Mouse (Mus musculus): ENCODE results near the gene Zbtb2.
"Not testable (repeated sequence)": the region's sequence is repeated elsewhere in the genome, so short reads cannot be mapped to it uniquely, and the experiment has no call there.

Zbtb2 gene

DNA sequence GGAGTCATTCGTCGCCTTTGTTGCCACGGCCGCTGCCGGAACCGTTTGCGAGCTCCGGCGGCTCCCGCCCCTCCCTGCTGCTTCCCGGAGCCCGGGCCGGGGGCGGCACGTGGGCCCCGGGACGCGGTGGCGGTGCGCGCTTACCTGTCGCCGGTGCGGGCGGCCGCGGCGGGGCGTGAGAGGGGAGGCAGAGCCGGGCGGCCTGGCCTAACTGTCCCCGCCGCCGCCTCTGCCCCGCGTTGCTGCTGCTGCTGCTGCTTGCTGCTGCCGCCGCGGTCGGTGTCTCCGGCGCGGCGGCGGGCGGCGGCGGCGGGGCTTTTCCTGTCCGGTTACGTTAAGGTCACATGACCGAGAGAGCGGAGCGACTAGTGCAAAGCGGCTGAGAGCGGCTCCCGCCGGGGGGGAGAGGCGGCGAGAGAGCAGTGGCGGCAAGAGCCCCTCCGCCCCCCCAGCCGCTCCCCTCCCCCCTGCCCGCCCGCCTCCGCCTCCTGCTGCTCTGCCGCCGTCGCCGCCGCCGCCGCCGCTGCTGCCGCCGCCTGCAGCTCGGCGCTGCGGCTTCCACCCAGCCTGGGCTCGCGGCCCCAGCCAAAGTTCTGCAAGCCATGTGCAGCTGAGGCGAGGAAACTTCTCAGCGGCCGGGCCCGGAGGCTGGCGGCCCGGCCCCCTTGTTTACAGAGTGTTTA is at the start of gene Zbtb2:
Zbtb2 (minus strand) TSS at position 408 of the 683 bp plus-strand sequence.
- DNase-seq (ENCODE audit: low read depth), result peak; percentile 74

DNA sequence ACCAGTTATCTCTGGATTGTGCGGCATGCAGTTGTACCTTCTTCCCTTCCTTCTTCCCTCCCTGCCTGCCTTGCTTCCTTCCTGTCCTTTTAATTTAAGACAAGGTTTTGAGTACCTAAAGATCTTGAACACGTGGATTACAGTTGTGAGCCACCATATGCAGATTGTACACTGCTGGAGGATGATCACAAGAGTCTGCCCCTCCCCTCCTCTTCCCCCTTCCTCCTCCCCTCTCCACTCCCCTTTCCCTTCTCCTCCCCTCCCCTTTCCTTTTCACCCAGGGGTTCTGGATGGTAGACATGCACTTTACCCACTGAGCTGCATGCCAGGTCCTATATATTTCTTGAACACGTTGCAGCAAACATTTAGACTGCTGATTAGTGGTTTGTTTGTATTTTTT is 47.5 kb upstream of the Zbtb2 start:
- no peak for DNase-seq (ENCODE audit: low read depth)

DNA sequence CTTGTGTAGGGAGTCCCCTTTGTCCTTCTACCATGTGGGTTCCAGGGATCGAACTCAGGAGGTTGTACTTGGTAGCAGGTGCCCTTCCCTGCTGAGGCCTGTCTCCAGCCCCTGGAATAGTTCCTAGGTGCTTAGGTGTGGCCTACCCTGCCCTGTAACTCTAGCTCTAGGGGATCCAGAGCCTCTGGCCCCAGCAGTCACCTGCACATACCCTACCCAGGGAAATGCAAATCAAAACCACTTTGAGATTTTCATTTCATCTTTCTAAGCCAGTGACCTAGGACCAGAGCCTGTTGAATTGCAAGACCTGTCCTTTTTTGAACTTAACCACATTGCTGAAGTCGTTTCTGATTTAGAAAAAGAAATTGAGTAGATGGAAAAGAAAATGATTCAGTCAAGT is 46.0 kb upstream of the Zbtb2 start:
- not testable (repeated sequence) for DNase-seq (ENCODE audit: low read depth)

DNA sequence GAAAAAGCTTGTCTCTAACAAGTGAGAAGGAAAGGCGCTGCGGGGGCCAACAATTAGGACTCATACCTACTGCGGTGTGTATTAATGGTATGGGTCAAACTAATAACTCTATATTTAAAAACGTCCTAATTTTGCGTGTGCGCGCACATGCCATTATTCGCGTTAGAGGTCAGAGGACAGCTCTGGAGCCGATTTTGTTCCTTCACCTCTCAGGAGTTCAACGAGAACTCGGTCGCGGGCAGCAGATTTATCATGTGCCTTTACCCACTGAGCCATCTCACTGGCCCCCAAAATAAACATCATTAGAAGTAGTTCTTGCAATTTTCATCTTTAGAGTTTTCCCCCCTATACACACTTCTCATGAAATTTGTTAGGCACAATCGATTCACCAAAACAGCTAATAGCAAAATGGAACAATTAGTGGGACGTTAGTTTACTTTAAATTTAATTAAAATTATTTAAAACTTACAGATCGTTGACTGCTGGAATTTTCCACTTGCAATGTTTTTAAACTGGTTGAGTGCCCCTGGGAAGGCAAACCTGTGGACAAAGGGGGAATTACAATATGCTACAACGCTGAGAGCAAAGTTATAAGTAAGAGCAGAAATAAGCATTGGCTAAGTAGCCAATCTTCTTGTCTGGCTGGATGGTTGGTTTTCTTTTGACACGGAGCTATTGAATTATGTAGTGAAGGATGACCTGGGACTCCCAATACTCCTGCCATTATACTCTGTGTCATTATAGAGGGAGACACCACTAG is 45.3 kb upstream of the Zbtb2 start:
- DNase-seq (ENCODE audit: low read depth), result peak; percentile 52

DNA sequence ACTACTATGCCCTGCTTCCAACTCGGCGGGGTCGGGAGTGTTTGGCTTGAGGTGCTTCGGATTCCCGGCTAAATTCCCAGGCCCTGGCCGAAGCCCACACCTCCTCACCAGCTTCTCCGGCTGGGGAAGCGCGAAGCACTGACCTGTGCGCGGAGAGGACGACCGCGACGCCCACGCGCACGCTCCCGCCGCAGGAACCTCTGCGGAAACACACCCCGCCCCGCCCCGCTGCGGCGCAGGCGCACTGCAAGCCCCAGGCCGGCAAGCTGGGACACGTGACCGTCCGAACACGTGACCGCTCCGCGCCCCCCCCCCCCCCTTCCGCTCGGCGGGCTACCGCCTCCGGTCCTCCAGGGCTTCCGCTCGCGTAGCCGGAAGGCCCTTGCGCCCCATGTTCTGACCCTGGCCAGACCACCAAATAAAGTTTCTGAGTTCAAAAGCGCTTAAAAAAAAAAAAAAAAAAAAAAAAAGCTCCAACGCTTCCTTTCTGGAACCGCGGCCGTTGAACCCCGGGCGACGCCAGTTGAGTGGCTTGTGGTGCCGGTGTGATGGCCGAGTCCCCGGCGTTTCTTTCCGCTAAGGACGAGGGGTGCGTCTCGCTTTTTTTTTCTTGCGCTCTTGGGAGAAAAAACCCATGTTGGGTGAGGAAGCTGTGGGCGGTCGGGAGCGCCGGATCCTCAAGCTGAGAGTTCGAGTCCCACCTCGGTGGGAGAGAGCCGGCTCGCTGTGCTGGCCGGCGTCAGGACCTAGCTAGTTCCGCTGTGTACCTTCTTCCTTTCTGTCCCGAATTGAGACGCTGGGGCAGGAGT is 44.4 kb upstream of the Zbtb2 start, which contains the start of the genes Rmnd1 and Armt1:
Rmnd1 (minus strand) TSS at position 266 of the 809 bp plus-strand sequence.
Armt1 (plus strand) TSS at position 345 of the 809 bp plus-strand sequence.
- peak; percentile 95 for DNase-seq (ENCODE audit: low read depth)

DNA sequence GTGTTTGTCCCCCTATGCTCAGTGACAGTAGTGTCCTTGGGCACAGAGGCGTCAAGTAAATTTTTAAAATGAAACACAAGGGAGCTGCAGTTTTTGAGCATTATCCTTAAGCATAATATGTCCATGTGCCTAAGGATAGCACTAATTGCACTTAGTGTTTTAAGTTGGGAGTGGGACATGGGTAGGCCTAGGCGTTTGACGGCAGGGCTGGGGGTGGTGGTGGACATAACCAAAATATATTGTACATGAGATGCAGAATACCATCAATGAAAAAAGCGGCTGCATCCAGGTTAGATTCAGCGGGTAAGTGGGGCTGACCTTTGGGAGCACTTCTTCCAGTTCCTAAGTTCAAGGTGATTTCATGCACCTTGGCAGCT is 43.8 kb upstream of the Zbtb2 start:
- no peak for DNase-seq (ENCODE audit: low read depth)

DNA sequence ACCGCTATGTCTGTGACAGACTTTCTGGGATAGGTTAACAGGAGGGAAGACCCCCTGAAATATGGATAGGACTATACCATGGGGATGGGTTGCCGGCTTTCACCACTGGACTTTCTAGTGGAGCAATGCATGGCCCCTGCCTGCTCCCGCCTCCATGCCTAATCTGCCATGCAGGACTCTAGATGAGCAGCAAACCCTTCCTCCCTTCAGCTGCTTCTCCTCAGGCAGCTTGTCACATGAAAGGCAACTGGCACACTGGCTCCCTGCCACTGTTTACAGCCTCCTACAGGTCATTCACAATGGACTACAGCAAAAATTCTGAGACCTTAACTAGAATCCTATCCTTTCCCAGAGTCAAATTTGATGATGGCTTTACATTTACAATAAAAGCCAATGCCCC is 42.9 kb upstream of the Zbtb2 start:
- no peak for DNase-seq (ENCODE audit: low read depth)

DNA sequence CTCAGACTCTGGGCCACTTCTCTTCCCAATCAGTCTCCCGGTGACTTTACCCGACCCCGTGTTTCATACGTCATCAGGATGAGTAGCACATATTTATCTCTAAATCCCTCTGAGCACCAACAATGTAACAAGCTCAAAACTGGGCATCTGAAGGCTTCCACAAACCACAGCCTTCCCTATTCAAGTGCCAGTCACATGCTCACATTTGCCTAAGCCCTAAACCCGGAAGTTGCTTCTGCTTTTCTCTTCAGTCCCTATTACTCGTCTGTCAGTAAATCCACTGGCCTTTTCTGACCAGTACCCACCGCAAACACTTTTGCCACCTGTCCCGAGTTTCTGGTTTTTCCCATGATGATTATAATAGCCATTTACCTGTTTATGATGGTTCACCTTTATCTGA is 42.5 kb upstream of the Zbtb2 start:
- peak; percentile 28 for DNase-seq (ENCODE audit: low read depth)

DNA sequence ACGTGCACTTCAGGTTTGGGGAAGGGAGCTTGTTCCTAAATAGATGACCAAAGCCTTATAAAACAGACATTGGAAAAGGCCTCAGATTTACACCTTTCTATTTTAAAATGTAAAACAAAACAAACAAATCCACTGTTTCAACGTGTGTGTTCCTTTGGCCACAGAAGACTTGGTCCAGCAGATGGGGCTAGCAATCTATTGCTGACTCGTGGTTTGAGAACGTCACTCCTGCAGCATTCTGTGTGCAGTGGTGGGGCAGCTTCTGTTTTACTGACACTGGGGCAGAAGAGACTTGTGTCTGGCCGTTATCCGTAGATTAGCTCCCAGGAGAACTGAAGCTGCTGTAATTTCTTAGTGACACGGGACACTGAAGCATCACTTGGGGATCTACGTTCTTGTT is 37.3 kb upstream of the Zbtb2 start:
- DNase-seq (ENCODE audit: low read depth), result no peak

DNA sequence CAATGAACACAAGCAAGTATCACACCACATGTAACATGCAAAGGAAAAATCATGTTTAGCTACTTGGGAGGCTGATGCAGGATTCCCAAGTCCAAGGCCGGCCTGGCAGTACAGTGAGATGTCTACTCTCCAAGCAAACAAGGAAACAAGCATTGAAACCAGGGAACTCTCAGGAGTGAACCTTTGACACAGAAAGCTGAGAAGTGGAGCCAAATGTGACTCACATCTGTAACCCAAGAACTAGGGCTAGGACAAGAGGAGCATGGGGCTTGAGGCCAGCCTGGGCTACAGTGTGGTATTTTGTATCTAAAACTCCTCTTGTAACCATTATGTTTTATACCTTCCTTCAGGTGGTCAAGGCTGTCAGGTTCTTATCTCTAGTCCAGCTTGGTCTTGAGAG is 19.3 kb upstream of the Zbtb2 start:
- DNase-seq (ENCODE audit: low read depth), result no peak

DNA sequence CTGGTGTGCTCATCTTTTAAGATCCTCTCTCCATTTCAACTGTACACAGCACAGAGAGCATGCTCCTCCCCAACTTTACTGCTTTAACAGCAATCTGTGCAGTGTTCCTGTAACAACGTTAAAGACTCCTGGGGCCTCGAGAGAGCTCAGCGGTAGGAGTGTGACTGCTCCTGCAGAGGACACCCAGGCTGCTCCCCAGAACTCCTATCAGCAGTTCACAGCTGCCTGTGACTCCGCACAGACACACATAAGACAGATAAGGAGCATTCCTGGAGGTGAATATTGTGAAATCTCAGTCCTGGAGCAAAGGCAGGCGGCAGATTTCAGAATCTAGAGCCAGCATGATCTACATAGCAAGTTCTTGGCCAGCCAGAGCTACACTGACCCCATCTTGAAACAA is 17.6 kb upstream of the Zbtb2 start:
- no peak for DNase-seq (ENCODE audit: low read depth)

DNA sequence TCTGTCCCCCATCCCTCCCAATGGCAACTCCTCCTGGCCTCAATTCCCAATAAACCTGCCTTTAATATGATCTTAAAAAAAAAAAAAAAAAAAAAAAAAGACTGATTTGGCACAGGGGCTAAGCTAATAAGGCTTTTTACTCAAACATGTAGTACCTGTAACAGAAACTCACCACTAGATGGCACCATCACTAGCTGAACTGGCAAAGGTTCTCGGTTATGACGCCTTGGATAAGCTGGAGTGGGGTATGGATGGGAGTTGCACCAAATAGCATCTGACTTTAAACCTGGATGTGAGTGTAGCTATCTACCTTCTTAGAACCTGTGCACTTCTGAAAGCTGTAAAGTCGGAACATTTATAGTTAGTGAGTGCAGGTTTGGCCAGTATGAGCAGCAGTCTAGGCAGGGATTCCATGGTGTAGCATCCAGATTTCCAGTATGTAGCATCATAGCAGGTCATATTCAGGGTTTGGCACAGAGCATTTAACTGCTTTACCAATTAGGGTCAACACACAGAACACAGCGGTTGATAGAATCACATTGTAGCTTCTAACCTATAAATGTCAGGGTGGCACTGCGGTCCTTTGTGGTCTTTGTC is 17.1 kb upstream of the Zbtb2 start:
- DNase-seq (ENCODE audit: low read depth), result peak; percentile 77

DNA sequence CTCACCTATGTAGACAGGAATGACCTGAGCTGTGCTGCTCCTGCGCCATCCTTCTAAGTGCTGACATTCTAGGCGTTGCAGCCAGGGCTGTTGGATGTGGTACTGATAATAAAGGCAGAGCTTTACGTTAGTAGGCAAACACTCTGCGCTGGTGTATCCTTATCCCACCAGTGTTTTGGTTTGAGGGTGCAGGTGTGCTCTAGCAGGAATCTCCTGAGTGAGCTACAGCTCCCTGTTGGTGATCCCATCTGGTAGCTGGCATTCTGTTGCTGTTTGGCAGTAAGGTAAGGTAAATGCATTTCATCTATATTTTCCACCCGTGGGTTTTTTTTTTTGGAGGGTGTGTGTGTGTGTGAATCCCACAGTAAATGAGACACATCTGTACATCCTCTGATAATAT is 10.2 kb upstream of the Zbtb2 start:
- no peak for DNase-seq (ENCODE audit: low read depth)

DNA sequence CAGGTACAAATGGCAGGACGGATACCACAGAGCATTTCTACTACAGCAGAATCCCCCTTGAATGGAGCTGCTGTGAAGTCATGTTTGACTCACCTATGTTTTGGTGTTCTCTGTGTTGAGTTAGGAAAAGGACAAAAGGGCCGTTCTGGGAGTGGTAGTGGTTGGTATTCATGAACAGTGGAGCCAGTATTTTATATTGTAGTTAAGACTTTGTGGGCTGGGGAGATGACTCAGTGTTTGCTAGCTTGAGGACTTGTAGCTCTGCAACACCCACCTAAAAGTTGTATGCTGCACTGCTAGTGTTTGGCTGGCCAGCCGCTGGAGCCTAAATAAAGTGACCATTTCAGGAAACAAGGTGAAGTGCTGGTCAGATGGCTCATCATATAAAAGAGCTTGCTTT is 7.4 kb upstream of the Zbtb2 start:
- no peak for DNase-seq (ENCODE audit: low read depth)

DNA sequence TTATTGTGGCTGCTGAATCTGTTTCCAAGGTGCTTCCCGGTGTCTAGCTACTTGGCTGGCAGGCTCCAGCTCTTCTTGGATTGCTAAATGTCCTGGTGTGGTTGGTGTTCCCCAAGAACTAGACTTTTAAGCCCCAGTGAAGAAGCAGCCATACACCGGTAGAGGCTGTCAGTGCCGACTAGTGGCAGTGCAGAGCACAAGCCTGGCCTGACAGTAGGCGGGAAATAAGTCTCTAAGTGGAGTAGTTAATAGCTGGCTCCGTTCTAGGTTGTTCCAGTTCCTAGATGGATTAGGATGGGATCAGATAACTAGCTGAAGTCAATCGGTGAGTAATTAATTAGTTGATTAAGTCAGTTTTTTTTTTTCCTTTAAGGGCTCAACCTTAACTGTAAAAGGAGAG is 3.9 kb upstream of the Zbtb2 start:
- peak; percentile 65 for DNase-seq (ENCODE audit: low read depth)

DNA sequence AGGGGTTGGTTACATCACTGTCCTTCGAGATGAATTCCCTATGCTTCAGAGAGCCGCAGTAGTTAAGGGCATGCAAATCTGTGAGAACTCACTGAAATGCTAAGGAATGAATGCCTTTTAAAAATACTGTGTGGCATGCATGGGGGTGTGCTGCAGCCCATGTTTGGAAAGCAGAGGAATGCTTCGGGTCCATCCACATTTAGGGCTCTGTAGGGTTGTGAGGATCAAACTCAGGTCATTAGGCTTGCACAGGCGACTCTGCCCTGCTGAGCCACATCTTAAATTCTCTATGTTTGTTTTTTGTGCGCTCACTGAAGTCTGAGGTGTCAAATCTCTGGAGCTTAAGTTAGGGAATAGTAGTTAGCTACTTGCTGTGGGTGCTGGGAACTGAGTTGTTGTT is 3.2 kb upstream of the Zbtb2 start:
- DNase-seq (ENCODE audit: low read depth), result no peak

DNA sequence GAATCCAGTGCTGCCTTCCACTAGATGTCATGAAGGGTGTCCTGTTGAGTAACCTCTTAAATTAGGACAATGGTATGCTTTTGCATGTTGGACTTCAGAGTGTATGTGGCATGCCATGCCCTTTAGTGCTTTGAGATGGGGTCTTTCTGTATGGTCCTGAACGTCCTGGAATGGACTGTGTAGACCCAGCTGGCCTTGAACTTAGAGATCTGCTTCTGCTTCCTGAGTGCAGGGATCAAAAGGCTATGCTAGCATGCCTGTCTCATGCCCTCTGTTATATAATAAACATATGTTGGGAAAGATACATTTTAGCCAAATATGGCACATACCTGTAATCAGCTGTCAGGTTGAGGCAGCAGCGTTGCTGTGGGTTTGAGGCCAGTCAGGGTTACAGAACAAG is 2.6 kb upstream of the Zbtb2 start:
- no peak for DNase-seq (ENCODE audit: low read depth)

DNA sequence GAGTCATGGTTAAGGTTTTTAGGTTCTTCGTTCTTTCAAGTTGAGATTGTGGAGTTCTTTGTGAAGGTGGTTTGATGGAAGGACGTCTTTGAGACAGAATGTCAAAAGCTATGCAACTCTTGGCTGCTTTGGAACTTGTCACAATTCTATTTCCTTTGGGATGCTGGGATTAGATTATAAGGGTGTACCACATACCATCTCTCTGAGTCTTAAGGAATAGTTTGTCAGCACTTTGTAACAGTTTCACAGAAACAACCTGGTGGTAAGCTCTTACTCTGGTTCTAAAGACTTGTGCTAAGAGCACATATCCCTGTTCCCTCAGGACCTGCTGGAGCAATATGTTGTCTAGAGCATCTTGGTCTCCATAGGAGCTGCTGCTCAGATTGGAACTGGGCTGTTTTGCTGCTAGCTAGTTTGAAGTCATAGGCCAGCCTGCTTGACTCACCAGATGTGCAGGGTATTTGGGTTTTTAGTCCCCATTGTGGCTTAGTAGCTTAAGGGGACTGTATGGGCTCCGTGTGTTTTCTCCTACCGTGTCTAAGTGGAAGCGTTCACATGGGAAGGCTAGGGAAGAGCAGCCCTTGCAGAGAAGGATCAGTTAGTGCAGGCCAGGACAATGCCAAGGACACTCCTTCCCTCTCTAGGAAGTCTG is 1.7 kb upstream of the Zbtb2 start:
- DNase-seq (ENCODE audit: low read depth), result no peak

DNA sequence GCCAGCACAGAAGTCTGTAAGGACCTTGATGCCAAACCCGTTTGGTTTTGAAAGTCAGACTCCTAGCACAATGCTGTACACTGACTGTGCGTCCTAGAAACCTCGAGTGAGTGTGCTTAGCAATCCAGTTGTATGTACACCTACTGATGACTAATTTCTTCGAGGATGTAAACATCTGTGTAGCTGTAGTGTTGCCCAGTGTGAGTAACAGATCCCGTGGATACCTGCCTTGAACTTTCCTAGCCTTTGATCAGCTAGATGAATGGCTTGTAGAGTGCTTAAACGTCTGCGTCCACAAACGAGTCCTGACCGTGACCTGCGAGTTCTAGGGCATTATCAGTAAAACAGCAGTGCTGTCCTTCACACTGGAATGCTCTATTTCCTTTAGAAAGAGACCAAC is 1.1 kb upstream of the Zbtb2 start:
- DNase-seq (ENCODE audit: low read depth), result peak; percentile 51

DNA sequence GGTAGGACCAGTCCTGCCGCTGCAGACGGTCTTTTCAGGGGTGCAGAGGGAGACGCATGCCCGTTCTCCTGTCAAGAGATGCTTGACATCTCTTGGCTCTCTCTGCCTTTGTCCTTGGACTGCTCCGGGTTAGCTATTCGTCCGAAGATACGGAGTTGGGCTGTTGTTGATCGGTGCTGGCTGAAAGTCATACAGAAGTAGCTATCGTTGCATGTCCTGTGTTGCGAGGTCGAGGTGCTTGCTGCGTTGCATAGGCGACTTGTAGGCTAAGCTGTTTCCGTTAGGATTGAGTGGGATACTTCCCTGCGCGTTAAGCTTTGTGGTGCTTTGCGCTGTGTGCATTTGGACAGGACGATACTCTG is 457 bp upstream of the Zbtb2 start:
- no peak for DNase-seq (ENCODE audit: low read depth)

DNA sequence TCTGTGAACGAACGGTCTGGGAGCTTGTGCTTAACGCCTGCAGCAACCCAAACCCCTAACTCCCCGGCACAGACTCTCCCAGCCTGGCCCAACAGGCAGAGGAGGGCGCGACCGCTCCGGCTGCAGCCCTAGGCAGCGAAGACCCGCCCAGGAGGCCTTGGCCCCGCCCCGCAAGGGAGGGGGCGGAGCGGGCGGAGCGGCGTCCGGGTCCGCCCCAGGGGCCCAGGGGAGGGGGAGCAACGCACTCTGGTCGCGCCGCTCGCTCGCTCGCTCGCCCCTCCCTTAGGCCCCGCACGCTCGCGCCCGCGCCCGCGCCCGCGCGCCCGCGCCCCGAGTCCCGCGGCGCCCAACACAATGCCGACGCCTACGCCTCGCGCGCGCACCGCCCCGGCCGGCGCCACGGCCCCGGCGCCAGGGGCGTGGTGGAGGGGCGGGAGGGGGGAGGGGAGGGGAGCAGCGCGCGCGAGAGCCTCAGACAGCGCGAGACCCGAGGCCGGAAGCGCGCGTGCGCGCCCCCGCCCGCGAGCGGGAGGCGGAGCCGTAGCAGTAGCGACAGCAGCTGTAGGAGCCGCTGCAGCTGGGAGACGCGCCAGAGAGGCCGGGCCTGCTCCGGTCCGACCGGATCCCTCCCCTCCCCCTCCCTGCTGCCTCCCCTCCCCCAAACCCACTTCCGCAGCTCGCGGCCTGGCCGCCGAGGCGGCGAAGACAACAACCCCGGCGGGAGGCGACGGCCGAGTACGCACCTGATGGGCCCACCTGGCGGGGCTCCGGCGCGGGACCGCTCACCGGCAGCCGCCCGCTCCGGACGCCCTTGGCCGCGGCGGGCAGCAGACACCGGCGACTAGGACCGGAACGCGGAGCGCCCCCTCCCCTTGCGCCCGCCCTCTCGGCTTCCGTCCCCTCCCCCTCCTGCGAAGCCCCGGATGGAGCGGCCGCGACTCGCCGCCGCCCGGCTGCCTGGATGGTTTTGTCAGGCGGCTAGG is 1.0 kb downstream of the Zbtb2 start:
- DNase-seq (ENCODE audit: low read depth), result peak; percentile 97
